Mouse (Mus musculus) ovary, postnatal 14 days (tissue): ENCODE results near the gene Izumo4.

Source experiments
- DNase-seq: peaks from one replicate; pipeline ENCODE4 v3.0.0; 2022; ENCODE audit warnings: low spot score

Izumo4 gene

DNA sequence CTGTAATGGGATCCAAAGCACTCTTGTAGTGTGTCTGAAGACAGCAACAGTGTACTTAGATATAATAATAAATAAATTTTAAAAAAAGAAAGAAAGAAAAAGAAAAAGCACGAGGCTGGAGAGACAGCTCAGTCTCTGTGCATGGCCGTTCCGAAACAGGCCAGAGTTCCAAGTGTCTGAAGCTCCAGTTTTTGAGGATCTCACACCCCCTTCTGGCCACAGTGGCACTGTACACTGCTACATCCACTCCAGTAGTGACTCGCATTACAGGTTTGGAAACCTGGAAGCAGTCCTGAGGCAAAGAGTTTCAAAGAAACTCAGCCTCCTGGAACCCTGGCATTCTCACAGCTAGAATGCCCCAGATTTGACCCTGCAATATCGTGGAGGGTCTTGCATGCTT is 14.1 kb upstream of the Izumo4 start:
- peak; percentile 58 for DNase-seq

DNA sequence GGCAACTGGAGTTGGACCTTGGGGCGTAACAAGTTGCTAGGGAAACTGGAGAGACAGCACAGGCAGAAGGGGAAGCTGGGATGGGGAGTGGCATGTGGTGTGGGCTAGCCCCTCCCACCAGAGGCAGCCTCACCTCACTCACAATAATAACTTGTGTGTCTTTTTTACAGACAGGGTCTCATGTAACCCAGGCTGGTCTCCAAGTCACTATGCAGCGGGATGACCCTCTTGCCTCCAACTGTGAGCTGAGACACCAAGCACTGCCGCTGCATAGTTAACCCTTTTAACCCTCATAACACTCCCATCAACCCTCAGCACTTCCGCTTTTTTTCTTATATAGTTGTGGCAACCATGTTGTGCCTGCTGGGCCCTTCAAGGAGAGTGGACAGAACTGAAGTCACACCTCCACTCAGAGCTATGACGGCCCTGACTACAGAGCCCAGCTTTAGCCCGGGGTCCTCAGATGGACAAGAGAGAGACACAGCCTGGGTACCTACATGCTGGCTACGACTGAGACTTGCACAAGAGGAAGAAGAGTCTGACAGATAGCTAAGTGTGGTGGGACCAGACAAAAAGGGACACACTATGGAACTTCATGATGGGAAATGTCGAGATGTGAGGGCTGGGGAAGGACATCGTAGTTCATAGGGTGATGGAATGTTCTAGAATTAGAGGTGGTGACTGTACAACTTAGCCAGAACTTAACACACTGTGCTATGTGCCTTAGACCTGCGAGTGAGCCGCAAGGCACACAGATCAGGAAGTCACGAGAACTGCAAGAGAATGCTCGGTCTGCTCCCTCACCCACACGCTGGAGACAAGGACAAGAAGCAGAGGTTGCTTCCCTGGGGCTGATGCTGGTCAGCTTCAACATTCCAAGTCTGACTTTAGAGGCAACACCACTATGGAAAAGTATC is 9.5 kb upstream of the Izumo4 start:
- DNase-seq: no peak

DNA sequence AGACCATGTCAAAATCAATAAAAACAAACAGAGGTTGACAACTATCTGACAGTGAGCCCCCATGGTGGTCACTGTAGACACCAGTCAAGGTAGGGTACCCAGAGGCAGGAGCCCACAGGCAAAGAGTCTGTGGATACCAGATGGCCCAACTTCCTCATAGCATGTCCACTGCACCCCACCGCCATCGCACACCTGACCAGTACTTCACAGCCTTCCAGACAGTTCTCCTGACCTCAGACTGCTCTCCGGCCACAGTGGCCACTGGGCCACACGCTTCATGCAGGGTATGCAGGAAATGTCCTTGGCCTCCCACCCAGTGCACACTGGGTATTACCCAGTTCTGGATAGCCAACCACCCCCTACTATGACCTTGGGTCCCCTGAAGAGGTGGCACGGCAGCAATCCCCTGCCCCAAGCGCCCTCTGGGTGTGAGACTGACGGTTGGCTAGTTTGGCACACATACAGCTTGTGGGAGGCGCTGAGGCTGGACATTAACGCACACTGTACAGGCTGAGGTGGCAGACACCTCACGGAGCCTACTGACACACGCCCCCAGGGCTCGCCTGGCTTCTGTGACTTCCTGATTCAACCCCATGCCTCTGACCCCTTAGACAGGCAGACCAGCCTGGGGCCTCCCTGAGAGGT is 8.5 kb upstream of the Izumo4 start:
- no peak for DNase-seq

DNA sequence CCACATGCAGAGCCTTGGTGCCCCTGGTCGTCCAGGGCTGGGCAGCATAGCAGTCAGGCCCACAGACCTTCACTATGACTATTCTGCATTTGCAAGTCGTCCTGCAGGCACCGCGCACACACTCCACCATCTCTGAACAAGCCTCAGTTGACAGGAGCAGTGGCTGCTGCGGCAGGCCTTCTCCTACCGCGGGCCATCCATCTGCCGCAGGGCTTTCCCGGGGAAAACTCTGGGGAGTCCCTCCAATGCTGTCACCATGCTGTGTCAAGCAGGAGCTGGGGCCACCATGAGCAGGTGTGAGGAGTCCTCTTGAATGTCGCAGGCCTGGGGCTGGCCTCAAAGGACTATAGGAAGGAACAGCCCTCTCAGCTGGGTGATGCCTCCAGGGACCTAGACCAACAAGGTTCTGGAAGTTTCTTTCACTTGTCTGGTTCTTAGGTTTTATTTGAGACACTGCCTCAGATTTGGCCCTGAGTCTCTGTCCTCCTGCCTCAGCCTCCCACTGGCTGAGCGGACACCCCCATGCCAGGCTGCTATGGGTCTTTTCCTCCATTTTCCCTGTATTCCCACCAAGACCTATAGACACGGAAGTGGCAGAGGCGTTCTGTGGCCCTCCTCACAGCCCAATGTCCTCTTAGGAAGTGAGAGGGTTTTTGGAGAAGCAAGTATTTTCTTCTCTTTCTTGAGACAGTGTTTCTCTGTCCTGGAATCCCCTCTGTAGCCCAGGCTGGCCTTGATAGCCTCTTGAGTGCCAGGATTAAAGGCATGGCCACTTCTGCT is 7.6 kb upstream of the Izumo4 start:
- DNase-seq: no peak

DNA sequence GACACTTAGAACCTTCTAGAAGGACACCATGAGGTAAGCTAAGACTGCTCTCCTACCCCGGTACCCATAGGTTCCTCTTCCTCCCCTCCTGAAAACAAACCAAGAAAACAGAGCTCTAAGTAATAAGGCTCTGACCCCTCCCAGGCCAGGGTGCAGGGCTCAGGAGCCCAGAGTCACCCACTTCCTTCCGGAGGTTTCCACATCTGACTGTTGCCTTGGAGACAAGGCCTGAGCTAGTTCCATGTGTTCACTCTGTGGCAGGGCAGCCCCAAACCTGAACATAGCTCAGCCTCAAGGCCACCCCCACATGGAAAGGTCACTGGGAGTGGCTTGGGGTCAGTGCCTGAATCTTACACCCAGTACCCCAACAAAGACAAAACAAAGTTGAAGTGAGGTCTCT is 6.8 kb upstream of the Izumo4 start:
- no peak for DNase-seq

DNA sequence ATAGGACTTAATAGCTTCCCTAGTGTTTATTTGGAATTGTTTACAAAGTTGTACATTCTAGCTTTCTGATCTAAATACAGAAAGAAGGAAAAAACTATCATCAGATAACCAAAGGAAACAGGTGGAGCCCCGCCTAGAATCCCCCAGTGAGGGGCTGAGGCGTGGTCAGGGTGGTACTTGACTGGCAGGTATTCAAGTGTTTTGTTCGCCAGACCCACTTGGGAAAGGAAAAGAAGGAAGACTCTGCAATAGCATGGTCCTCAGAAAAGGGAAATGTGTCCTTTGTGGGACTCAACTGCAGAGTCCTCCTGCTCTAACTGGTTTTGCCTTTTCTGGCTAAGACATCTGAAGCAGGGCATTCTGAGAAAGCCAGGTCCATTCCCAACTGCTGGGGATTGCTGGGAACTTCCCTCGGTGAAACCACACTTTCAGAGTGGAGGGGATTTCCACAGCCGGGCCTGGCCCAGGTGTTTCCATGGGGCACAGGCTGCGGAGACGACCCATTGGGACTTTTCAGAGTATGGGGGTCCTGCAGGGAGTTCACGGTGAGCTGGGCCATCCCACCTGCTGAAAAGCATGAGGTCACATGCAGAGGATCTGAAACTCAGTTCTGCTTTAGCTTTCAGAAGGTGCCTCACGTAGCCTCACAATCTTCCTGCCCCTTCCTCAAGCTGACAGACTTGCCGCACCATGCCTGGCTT is 6.0 kb upstream of the Izumo4 start:
- DNase-seq: no peak

DNA sequence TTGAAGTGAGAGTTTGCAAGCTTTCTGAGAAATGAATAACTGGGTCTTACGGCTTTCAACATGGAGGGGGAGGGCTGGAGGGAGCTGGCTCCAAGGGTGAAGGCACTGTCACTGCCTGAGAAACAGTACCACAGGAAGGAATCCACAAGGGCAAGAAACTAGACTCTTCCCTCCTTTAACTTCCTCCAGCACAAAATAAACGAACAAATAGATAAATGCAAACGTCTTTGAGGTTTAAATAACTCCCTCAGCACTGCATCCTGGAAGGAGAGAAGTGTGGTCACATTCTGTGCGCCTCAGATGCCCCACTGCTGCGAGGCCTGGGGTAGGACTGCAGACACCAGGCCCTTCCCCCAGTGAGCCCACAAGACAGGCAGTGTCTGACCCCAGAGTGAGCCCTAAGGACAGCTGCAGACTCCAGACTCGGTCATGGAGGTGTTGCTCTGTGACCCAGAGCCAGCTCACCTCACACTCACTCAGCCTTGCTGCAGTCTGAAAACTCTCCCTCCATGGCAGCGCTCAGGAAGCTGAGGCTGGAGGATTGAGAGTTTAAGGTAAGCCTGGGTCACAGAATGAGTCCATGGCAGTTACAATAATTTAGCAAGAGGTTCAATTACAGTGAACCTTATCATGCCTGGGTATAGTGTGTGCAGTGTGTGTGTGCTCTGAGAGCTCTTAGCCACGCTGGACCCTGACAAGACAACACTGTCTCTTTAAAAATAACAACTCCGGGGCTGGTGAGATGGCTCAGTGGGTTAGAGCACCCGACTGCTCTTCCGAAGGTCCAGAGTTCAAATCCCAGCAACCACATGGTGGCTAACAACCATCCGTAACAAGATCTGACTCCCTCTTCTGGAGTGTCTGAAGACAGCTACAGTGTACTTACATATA is 5.2 kb upstream of the Izumo4 start:
- no peak for DNase-seq

DNA sequence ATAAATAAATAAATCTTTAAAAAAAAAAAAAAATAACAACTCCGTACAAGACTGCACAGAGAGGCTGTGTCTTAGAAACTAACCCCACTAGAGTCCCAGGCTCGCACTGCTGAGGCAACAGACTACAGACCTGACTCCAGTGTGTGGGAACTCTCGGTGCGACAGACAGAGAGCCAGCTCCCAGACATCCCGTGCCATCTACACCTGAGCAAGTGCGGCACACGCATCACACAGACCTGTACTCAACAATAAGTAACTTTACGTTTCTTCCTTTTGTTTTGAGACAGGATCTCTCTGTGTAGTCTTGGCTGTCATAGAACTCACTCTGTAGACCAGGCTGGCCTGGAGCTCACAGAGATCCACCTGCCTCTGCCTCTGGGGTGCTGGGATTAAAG is 4.6 kb upstream of the Izumo4 start:
- DNase-seq: no peak

DNA sequence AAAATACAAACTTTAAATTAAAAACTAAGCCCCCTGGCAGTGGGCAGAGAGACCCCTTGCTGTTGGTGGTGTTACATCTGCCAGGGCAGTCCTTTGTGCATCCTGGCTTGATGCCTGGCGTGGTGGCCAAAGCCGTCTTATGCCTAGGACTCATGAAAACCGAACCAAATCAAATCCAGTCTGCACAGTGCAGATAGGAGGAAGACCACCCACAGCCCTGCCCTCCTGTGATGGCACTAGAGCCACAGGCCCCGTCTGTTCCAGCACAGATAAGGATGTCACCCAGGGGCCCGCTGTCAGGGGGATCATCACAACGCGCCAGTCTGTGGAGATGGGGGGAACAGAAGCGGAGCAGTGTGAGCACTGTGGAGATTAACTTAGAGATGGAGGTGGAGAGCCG is 4.2 kb upstream of the Izumo4 start:
- DNase-seq: no peak

DNA sequence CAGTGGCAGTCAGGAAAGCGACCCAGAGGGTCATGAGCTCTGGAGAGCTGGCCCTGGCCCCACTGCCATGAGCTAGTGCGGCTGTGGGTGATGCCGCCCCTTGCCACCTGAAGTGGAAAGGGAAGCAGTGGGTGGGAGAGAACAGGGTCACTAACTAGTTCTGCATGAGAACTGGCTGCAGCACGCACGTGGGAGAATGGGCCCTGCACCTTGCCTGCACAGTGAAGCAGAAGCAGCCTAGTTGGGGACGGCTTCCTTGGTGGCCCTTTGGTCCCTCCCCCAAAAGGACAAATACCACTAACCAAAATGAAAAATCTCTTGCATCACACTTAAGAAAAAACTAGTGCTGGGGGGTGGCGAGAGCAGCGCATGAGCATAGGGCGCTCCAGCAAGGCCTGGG is 3.4 kb upstream of the Izumo4 start:
- no peak for DNase-seq

DNA sequence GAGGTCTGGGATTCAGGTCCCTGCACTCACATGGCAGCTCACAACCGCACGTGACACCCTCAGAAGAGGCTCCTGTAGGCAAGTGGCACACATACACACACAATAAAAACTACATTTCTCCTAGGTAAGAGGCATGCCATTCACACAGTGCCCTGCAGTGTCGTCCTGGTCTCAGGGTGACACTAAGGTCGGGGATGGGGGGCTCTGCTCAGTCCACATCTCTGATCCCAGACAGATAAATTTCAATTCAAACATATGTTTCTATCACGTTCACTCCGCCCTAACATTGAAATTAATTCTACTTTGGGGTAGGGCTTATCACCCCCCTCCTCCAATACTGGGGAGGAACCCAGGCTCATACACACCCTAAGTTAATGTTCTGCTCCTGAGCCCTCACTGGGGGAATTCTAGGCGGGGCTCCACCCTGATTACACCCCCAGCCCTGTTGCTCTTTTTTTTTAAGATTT is 1.9 kb upstream of the Izumo4 start:
- DNase-seq: no peak

DNA sequence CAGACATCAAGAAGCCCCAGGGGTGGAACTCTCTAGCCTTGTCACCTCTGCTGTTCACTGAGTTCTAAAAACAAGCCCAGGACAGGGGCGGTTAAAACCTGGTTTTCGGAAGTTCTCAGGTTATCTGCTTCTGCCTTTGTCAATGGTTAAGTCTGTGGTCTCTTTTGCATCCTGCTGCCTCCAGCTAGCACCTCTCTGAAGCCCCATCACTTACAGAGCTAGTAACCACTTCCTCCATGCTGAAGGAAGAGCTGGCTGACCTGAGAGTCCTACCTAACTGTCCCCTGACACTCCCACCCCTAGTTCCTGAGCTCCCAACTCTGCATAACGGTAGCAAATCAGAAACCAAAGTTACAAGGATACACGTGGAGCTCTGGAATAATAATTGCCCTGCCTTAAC is 1.3 kb upstream of the Izumo4 start:
- no peak for DNase-seq

DNA sequence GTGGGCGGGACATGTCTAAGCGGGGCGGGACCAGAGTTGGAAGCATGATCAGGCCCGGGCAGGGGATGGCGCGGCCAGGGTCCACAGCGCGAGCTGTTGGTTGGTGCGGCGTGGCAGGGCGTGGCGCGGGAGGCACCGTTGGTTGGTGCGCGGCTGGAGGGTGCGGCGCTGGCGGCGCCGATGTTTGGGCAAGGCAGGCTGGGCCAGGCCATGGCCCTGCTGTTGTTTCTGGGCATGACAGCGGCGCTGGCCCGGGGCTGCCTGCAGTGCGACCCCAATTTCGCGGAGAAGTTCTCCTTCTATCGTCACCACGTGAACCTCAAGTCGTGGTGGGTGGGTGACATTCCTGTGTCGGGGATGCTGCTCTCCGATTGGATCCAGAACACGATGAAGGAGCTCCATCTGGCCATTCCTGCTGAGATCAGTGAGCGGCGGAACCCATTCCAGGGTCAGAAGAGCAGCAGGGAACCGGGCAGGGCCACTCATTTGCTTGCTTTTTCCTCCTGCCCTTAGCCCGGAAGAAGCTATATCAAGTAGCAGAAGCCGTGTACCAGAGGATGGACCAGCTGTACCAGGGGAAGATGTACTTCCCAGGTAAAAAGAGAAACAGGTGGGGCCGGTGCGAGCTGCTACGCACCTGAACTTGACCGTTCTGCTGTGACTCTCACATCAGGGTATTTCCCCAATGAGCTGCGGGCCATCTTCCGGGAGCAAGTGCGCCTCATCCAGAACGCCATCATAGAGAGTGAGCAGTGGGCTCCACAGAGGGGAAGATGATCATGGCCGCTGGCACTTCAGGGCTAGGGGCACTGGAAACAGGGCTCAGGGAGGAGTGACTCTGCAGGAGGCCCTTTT is 779 bp downstream of the Izumo4 start:
- peak; percentile 92 for DNase-seq

DNA sequence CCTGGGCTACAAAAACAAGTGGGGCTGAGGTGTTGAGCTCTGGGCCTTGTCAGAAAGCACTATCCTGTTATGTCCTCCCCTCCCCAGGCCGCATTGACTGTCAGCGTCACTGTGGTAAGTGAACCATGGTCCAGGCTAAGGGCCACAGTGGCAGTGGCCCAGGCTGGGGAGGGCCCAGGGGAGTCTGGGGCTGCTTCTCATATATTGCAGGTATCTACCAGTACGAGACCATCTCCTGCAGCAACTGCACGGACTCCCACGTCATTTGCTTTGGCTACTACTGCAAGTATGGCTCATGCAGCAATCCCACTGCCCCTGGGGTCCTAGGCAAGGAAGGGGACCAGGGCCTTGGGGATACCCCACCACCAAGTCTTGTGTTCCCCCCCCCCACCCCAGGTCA is 1.7 kb downstream of the Izumo4 start:
- no peak for DNase-seq

DNA sequence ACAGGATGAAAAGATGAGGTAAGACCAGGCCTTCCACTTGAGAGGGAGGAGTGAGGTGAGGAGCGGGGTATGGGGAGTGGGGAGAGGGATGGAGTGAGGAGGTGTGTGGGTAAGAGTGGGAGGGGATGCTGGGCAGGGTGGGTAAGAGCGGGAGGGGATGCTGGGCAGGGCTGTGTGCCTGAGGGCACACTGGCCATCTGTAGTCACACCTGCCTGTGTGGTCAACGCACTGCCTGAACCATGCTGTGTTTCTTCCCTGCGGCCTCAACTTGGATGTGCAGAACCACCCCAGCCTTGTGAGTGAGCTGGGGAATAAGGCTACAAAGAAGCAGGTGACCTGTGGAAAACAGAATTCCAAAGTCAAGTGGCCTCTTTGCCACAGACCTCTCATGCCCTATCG is 2.4 kb downstream of the Izumo4 start:
- DNase-seq: no peak

DNA sequence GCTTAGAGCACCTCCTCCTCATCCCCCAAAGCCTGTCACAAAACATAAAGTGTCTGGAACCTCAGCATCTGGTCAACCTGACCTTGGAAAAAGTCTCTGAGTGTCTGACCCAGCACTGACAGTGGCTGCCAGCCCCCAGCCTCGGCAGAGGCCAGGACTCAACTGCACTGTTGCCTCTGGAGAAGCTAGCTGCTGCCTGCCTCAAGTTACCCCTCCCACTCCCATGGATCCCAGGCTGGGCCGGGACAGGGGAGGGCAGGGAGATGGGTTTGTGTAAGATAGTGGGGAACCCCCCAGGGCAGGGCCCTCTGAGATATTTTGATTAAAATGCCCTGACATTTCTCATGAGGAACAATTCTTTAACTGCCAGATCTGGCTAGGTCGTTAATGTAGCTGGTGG is 3.0 kb downstream of the Izumo4 start:
- no peak for DNase-seq

DNA sequence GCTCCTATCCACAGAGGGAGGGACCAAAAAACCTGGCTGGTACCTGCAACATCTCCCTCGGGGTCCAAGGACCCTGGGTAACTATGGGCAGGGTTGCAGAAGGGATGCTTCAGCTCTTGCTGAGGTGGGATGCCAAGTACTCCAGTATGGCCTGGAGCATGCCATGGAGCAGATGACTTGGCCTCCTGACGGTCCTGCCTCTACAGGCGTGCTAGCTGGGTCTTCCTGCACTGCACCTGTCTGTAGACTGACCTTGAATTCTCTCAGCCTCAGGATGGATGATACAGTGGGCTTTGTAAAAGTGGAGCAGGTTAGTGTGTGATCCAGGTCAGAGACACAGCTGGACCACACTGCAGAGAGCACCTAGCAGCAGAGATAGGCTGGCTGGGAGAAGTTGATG is 3.5 kb downstream of the Izumo4 start:
- DNase-seq: no peak

DNA sequence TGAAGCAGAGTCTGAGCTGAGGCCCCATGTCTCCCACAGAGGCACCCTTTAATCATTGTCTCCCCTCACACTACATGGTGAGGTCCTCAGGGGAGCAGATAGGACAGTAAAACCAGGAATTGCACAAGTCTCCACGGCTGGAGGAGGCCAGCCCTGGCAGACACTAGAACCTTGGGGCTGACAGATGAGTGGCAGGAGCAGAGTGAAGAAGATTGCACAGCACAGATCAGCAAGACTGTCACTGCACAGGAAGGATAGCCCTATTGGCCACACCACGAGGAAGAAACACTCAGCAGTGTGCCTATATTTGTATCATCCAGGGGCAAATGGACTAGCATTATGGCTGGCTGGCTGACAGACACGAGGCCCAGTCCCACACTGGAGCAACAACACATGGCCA is 8.8 kb downstream of the Izumo4 start:
- no peak for DNase-seq

DNA sequence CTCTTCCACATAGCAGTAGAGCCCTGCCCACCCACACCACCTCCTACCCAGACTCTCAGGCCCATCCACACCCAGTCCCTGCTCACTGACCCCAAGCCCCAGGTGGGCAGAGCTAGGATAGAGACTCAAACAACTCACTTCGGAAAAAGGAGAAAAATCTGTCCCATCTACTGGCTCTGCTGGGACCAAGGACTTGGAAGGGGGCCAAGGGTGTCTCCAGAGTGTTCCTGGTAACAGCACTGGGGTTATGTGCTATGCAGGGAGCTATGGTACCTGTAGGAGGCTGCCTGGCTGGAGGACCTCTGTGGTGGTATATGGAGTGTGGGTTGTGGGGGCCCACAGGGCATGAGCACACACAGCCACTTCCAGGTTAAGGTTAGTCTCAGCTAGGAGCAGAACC is 15.3 kb downstream of the Izumo4 start:
- no peak for DNase-seq
